Mouse (Mus musculus) embryonic facial prominence, embryonic 13.5 days (tissue): ENCODE measurements around the gene Dtx4. TPM values are rescaled to one million over a fixed set of nuclear protein-coding genes. Genes with fewer than 3 reads are reported as not detected.
"Not testable (repeated sequence)": the region's sequence is repeated elsewhere in the genome, so short reads cannot be mapped to it uniquely, and the experiment has no call there.

Source experiments
- ATAC-seq: fragments of 200-750 bp; cut with Nextera tagmentation; 2 replicates; pipeline ENCODE4 v1.8.0; 2017; ENCODE audit warnings: low read depth; ENCODE audit not compliant: insufficient number of reproducible peaks, insufficient read depth, low FRiP score, low TSS enrichment
- H3K27ac ChIP-seq: fragments of 300-500 bp; sonication (generic); 2 replicates; pipeline ENCODE4 v1.5.1; 2015; ENCODE audit warnings: moderate library complexity, mild to moderate bottlenecking, inconsistent platforms
- H3K27me3 ChIP-seq: fragments of 300-500 bp; sonication (generic); 2 replicates; pipeline ENCODE4 v1.6.1; 2015; ENCODE audit warnings: mild to moderate bottlenecking, inconsistent platforms
- H3K36me3 ChIP-seq: fragments of 300-500 bp; sonication (generic); 2 replicates; pipeline ENCODE4 v1.6.1; 2015; ENCODE audit warnings: mild to moderate bottlenecking, inconsistent platforms
- H3K4me1 ChIP-seq: fragments of 300-500 bp; sonication (generic); 2 replicates; pipeline ENCODE4 v1.6.1; 2015; ENCODE audit warnings: inconsistent platforms
- H3K4me2 ChIP-seq: fragments of 300-500 bp; sonication (generic); 2 replicates; pipeline ENCODE4 v1.6.1; 2015; ENCODE audit warnings: moderate library complexity, mild to moderate bottlenecking, inconsistent platforms
- H3K4me3 ChIP-seq: fragments of 300-500 bp; sonication (generic); 2 replicates; pipeline ENCODE4 v1.5.1; 2015; ENCODE audit warnings: mild to moderate bottlenecking, inconsistent platforms
- H3K9ac ChIP-seq: fragments of 300-500 bp; sonication (generic); 2 replicates; pipeline ENCODE4 v1.6.1; 2015; ENCODE audit warnings: mild to moderate bottlenecking, inconsistent platforms
- H3K9me3 ChIP-seq: fragments of 300-500 bp; sonication (generic); 2 replicates; pipeline ENCODE4 v1.6.1; 2016; ENCODE audit warnings: inconsistent platforms
- WGBS: fragments of 180-500 bp; shearing (Covaris S2); methylation state at CpG from one replicate; pipeline ENCODE4 v1.1.7; 2015; ENCODE audit warnings: mixed read lengths; 5-methylcytosine and 5-hydroxymethylcytosine counted together
- polyA plus RNA-seq: library from polyadenylated mRNA; unstranded; fragments of >200 nt; fragmentation: Nextera tagmentation; extraction: Ambion mirVana; gene quantifications from 2 replicates; pipeline ENCODE4 v1.2.1, GENCODE M21; 2015

Dtx4 gene
- polyA plus RNA-seq: 6.0 and 6.7 TPM in 2 replicates

DNA sequence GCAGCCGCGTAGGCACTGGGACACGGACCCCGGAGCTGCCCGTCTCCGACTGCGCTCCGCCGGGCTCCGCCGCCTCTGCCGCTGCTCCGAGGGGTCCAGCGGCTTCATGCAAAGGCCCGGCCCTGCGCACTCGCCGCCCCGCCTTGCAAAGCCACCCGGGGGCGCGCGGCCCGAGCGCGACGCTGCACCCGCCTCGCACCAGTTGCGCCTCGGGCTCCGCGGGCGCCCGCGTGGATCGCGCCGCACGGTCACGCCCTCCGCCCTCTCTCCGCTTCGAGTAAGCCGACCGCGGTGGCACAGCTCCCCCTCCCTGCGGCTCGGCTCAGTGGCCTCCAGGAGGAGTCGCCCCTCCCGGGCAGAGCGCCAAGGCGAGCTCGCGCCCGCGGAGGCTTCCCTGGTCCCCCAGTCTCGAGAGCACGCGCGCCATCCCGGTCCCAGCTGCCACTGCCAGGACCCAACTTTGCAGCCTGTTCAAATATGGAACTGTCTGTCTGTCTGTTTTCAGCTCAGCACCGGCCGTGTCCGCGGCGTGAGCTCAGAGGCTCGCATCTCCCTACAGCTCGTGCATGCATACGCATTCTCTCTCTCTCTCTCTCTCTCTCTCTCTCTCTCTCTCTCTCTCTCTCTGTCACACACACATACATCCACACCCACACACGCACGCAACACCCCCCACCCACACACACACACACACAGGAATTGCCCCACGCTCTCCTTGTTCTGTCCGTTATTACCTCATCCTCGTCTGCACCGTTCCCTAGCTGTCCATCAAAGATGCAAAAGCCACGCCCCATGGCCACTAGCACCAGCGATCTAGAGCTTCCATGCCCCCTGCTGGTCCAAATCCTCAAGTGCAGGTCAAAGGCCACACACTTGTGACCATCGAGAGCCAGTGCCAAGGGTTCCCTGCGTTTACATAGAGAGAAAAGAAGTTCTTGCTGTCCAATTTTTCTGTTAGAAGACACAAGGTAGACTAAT lies at the start of gene Dtx4:
Gene Dtx4, minus strand, starts transcription at position 85 of the 978 bp plus-strand sequence.
- H3K4me1 ChIP-seq: peaks cover 13% of the 10 kb centered on the region
- ATAC-seq: peak; percentile 90
- H3K27me3 ChIP-seq: peaks cover 10% of the 10 kb centered on the region
- H3K9me3 ChIP-seq: no peaks in the 10 kb centered on the region
- peak within 1 kb of the TSS; percentile 72 for H3K4me3 ChIP-seq
- WGBS: under 1% methylated on average over 64 of the region's 80 CpGs
- H3K27ac ChIP-seq: peak within 1 kb of the TSS; percentile 83
- H3K9ac ChIP-seq: peak within 1 kb of the TSS; percentile 86
- peak within 1 kb of the TSS; percentile 93 for H3K4me2 ChIP-seq
- no peaks in the 10 kb centered on the region for H3K36me3 ChIP-seq

GRCm38 (mm10) chr19:12550005-12550942 lies 49.0 kb upstream of the Dtx4 start:
- Histone ChIP-seq H3K27me3 (no peaks in the 10 kb centered on the region), H3K9me3 (no peaks in the 10 kb centered on the region), H3K9ac (no peak overlapping the region), H3K27ac (no peak overlapping the region), H3K4me3 (no peak overlapping the region), H3K36me3 (no peaks in the 10 kb centered on the region), H3K4me2 (no peak overlapping the region), H3K4me1 (no peaks in the 10 kb centered on the region)
- no peak for ATAC-seq
- 75% methylated on average over 5 of the region's 5 CpGs for WGBS

- Histone ChIP-seq H3K4me2 (no peak overlapping the region), H3K27ac (no peak overlapping the region), H3K4me1 (no peaks in the 10 kb centered on the region), H3K9me3 (no peaks in the 10 kb centered on the region), H3K27me3 (no peaks in the 10 kb centered on the region), H3K4me3 (no peak overlapping the region), H3K9ac (no peak overlapping the region), H3K36me3 (no peaks in the 10 kb centered on the region)
- 75% methylated on average over 5 of the region's 5 CpGs for WGBS
- no peak for ATAC-seq
These were observed 47.9 kb upstream of the Dtx4 start for GRCm38 (mm10) chr19:12549166-12549565.

- not testable (repeated sequence) for H3K36me3 ChIP-seq, H3K9ac ChIP-seq, H3K27ac ChIP-seq, H3K27me3 ChIP-seq, H3K4me1 ChIP-seq, H3K9me3 ChIP-seq, H3K4me3 ChIP-seq, H3K4me2 ChIP-seq, ATAC-seq
- WGBS: 81% methylated on average over 11 of the region's 11 CpGs
These were observed 44.2 kb upstream of the Dtx4 start, which contains the start of gene Fam111a for GRCm38 (mm10) chr19:12545440-12545839. TSS of gene Fam111a (plus strand) at chr19:12545740.

GRCm38 (mm10) chr19:12541644-12542043 lies 40.4 kb upstream of the Dtx4 start:
- no peak overlapping the region for H3K4me2 ChIP-seq
- no peak overlapping the region for H3K9ac ChIP-seq
- no peaks in the 10 kb centered on the region for H3K9me3 ChIP-seq
- no peak overlapping the region for H3K27ac ChIP-seq
- WGBS: 21% methylated on average over 2 of the region's 2 CpGs
- H3K36me3 ChIP-seq: no peaks in the 10 kb centered on the region
- H3K4me1 ChIP-seq: no peaks in the 10 kb centered on the region
- no peak for ATAC-seq
- no peaks in the 10 kb centered on the region for H3K27me3 ChIP-seq
- H3K4me3 ChIP-seq: no peak overlapping the region

GRCm38 (mm10) chr19:12540727-12541126 lies 39.5 kb upstream of the Dtx4 start:
- ATAC-seq: no peak
- Histone ChIP-seq H3K4me3 (no peak overlapping the region), H3K9me3 (no peaks in the 10 kb centered on the region), H3K4me1 (no peaks in the 10 kb centered on the region), H3K4me2 (no peak overlapping the region), H3K27me3 (no peaks in the 10 kb centered on the region), H3K9ac (no peak overlapping the region), H3K36me3 (no peaks in the 10 kb centered on the region), H3K27ac (no peak overlapping the region)
- WGBS: 55% methylated on average over 3 of the region's 3 CpGs

DNA sequence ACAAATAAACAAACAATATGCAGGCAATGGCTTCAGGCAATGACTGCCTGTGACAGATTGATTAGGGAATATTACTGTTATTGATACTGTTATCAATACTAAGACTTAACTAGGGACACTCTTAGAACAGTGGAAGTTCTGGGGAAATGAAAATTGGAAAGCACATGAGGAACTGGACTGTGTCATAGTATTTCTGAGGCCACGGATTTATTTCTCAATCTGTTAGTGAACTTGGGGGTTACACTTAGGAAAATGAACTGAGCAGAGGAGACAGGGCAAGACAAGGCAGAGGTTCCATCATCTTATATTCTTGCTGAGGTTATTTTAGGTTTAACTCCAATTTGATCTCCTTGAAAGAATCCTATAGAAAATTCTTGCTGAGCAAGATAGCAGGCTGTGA lies 38.7 kb upstream of the Dtx4 start:
- WGBS: 80% methylated on average over 1 of the region's 1 CpGs
- Histone ChIP-seq H3K27ac (no peak overlapping the region), H3K4me1 (no peaks in the 10 kb centered on the region), H3K9me3 (no peaks in the 10 kb centered on the region), H3K4me3 (no peak overlapping the region), H3K36me3 (no peaks in the 10 kb centered on the region), H3K27me3 (no peaks in the 10 kb centered on the region), H3K9ac (no peak overlapping the region), H3K4me2 (no peak overlapping the region)
- no peak for ATAC-seq

DNA sequence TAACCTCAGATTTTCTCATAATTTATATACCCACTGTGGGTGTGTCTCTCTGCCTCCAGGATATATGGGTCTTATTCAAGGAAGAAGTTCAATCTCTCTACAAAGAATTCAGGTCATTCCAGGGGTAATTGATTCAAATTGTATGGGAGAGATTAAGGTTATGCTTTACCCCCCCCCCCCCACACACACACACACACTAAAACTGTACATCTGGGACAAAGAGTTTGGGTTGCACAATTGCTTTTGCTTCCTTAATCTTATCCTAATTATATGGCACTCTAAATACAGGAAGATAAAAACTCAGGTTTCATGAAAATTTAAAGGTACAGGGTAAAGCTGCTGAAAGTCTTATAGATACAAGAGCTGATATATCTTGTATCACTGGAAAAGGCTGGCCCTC lies 35.9 kb upstream of the Dtx4 start:
- Histone ChIP-seq H3K36me3 (no peaks in the 10 kb centered on the region), H3K9me3 (no peaks in the 10 kb centered on the region), H3K27me3 (no peaks in the 10 kb centered on the region), H3K4me2 (no peak overlapping the region), H3K4me3 (no peak overlapping the region), H3K27ac (no peak overlapping the region), H3K4me1 (no peaks in the 10 kb centered on the region), H3K9ac (no peak overlapping the region)
- no peak for ATAC-seq

- Histone ChIP-seq H3K27ac (no peak overlapping the region), H3K36me3 (no peaks in the 10 kb centered on the region), H3K4me1 (no peaks in the 10 kb centered on the region), H3K4me3 (no peak overlapping the region), H3K9me3 (no peaks in the 10 kb centered on the region), H3K27me3 (no peaks in the 10 kb centered on the region), H3K9ac (no peak overlapping the region), H3K4me2 (no peak overlapping the region)
- no peak for ATAC-seq
- WGBS: 42% methylated on average over 4 of the region's 4 CpGs
These were observed 22.1 kb upstream of the Dtx4 start for GRCm38 (mm10) chr19:12523377-12523776.

- Histone ChIP-seq H3K9me3 (no peaks in the 10 kb centered on the region), H3K9ac (no peak overlapping the region), H3K4me1 (no peaks in the 10 kb centered on the region), H3K27ac (no peak overlapping the region), H3K27me3 (no peaks in the 10 kb centered on the region), H3K4me3 (peak overlapping the region; percentile 49), H3K4me2 (peak overlapping the region; percentile 75), H3K36me3 (no peaks in the 10 kb centered on the region)
- no peak for ATAC-seq
These were observed 17.3 kb upstream of the Dtx4 start for GRCm38 (mm10) chr19:12518541-12518890.

- Histone ChIP-seq H3K4me3 (peak overlapping the region; percentile 49), H3K27ac (no peak overlapping the region), H3K36me3 (no peaks in the 10 kb centered on the region), H3K4me1 (no peaks in the 10 kb centered on the region), H3K9ac (peak overlapping the region; percentile 75), H3K4me2 (peak overlapping the region; percentile 75), H3K27me3 (peaks cover 1% of the 10 kb centered on the region; the same call in 1 of the 2 replicates), H3K9me3 (no peaks in the 10 kb centered on the region)
- ATAC-seq: no peak
- WGBS: 2% methylated on average over 16 of the region's 16 CpGs
These were observed 16.7 kb upstream of the Dtx4 start for GRCm38 (mm10) chr19:12517671-12518540.
